Mouse (Mus musculus) bone marrow macrophage, adult 2 months (primary cell): ENCODE data around the gene Gas6. TPM values are rescaled to one million over a fixed set of nuclear protein-coding genes. Genes with fewer than 3 reads are reported as not detected.

ENCODE experiments used
- H3K27ac ChIP-seq: 2 replicates; pipeline ENCODE4 v1.5.1; 2012; ENCODE audit warnings: low read depth, low read length; ENCODE audit not compliant: insufficient read depth
- H3K4me1 ChIP-seq: 2 replicates; pipeline ENCODE4 v1.6.1; 2012; ENCODE audit warnings: low read length; ENCODE audit not compliant: control insufficient read depth, insufficient read depth
- H3K4me3 ChIP-seq: 2 replicates; pipeline ENCODE4 v1.5.1; 2012; ENCODE audit warnings: mild to moderate bottlenecking, low read length, moderate library complexity; ENCODE audit not compliant: insufficient read depth
- CTCF ChIP-seq: IDR thresholded peaks from 2 replicates; pipeline ENCODE4 v1.5.1; 2012; ENCODE audit warnings: low read depth, mild to moderate bottlenecking, low read length, moderate library complexity
- POLR2A ChIP-seq: IDR thresholded peaks from 2 replicates; pipeline ENCODE4 v1.6.1; 2012; ENCODE audit warnings: mild to moderate bottlenecking, low read depth, low read length, borderline replicate concordance
- polyA plus RNA-seq: library from polyadenylated mRNA; stranded (reverse); fragments of >200 nt; gene quantifications from 2 replicates; pipeline ENCODE4 v1.2.4, GENCODE M21; 2012; ENCODE audit not compliant: missing spikeins, insufficient read depth, insufficient read length

Gene Gas6
- polyA plus RNA-seq, 1 experiment, result 319 TPM

GRCm38 (mm10) chr8:13507284-13507937, 13.1 kb upstream of the Gas6 start:
- peaks cover 71% of the 10 kb centered on the region for H3K4me1 ChIP-seq
- no peak overlapping the region for H3K4me3 ChIP-seq
- peak overlapping the region; percentile 17 for H3K27ac ChIP-seq
- TF ChIP-seq POLR2A, result no peak
- no peak for TF ChIP-seq CTCF

GRCm38 (mm10) chr8:13506849-13507248, 12.6 kb upstream of the Gas6 start:
- Histone ChIP-seq H3K27ac (peak overlapping the region; percentile 17), H3K4me1 (peaks cover 72% of the 10 kb centered on the region), H3K4me3 (no peak overlapping the region)
- no peak for TF ChIP-seq POLR2A
- no peak for TF ChIP-seq CTCF

DNA sequence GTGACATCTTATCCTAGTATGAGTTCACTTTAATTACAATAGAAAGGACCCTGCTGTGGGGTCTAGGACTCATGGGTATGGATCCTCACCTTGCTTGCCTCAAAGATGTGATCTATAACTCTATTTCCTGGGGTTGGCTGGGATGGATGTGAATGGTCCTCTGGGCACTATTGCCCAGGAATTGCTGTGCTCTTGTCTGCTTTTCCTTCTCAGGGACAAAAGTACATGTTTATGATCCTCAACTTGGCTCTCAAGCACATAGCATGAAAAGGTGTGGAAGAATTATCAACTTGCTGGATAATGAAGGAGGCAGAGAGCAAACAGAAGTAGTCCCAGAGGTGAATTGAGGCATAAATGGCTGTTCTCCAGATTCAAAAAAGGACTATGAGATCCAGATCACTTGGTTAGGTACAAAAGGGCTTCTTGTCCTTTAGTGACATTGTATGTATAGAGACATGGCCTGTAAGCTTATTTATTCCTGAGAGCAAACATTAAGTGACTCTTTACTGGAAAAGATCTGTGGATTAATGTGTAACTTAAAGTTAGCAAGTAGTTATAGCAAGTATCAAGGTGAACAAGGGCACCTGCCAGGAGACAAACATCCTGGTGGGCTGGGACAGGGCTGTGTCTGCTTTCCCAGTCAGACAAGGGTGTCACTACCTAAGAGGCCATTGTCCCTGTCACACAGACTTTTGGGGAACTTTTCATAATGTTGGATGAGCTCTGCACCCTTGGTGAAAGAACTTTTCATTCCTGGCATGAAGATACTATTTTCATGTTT, 10.8 kb upstream of the Gas6 start:
- TF ChIP-seq CTCF, result no peak
- H3K4me3 ChIP-seq, result no peak overlapping the region
- H3K4me1 ChIP-seq, result peaks cover 75% of the 10 kb centered on the region
- peak overlapping the region; percentile 88 for H3K27ac ChIP-seq

DNA sequence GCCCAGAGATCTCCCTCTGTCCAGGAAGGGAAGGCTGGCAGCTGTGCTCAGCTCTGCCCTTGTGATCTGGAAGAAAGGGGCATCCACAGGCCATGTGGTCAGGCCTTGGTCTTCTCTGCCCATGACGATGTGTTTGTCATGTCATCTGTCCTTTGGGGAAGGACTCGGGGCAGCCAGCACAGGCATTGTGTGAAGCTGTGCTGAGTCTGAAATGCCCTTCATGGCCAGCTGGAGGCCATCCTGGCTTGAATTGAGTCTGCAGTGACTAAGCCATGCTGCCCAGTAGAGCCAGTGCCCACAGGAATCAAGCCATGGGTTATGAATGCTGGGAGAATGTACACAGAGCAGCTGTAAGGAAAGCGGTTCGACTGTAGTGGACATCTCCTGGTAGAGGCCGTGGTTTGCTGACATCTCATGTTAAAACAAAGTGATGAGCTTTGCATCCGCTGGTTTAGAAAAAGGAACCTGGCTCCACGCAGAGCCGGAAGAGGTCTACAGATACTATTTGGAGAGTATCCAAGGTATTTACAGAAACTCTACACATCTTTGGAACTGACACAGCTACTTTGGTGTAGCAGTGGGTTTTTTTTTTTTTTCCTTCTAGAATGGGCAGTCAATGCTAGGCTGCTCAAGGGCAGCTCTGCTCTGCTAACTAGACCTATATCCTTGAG, 9.8 kb upstream of the Gas6 start:
- H3K27ac ChIP-seq, result peak overlapping the region; percentile 99

GRCm38 (mm10) chr8:13501221-13501620, 6.9 kb upstream of the Gas6 start:
- Histone ChIP-seq H3K4me3 (peak overlapping the region; percentile 16; the same call in 1 of the 2 replicates), H3K4me1 (peaks cover 54% of the 10 kb centered on the region), H3K27ac (peak overlapping the region; percentile 97)
- no peak for TF ChIP-seq POLR2A
- TF ChIP-seq CTCF, result no peak

More for the DNA sequence above, 9.8 kb upstream of the Gas6 start:
- TF ChIP-seq POLR2A, result no peak
- no peak for TF ChIP-seq CTCF
- H3K4me3 ChIP-seq, result no peak overlapping the region
- peaks cover 76% of the 10 kb centered on the region for H3K4me1 ChIP-seq

DNA sequence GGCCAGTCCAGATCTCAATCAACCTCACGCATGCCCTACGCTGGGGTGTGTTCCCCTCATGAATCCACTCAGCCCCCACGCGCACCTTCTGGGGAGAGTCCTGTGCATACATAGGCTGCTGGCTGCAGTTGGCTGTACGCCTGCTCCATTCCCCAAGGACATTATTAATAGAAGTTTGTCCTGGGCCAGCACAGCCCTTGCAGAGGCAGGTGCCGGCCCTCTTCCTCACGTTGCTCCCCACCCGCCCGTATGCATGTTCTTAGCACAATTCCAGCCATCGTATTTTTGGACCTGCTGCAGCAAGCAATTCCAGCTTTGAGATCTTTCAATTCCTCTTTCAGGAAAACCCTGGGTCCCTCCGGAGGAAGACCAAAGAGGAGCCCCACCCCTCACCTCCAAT, 1.3 kb downstream of the Gas6 start:
- TF ChIP-seq CTCF, result no peak
- no peak for TF ChIP-seq POLR2A
- Histone ChIP-seq H3K4me3 (peak overlapping the region; percentile 73), H3K27ac (peak overlapping the region; percentile 69), H3K4me1 (peaks cover 34% of the 10 kb centered on the region)

DNA sequence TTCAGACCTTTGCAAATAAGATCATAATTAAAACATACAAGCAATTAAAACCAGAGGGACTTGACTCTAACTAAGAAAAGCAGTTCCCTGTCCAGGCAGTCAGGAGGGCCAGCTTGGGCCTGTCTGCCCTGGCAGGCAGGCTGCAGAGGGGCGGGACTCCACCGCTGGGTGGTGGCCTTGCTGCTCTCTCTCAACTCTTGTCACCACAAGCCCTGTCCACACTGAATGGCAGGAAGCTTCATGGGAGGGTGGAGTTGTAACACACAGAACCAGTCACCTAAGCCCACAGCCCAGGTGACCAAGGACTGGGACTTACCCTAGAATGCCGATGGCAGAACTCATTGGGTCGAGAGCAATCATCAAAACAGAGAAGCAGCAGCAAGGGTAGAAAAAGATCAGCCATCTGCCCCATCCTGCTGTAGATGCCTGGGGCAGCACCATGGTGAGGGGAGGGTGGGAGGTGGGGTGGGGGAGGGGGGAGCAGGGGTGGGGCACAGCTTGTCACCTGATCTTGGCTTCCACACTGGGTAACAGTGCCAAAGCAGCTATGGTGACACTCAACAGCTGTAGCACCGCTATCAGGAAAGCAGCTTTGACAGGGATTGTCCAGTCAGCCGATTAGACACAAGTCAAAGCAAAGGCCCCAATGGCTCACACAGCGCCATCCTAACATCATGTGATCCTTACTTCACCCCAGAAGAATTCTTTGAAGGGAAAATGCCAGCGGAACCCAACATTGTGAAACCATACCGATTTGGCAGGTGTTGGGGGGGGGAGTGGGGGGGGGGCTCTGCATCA, 1.9 kb downstream of the Gas6 start:
- TF ChIP-seq CTCF, result no peak
- TF ChIP-seq POLR2A, result no peak
- peak overlapping the region; percentile 69 for H3K27ac ChIP-seq
- H3K4me3 ChIP-seq, result peak overlapping the region; percentile 73
- H3K4me1 ChIP-seq, result peaks cover 37% of the 10 kb centered on the region

- H3K4me1 ChIP-seq, result peaks cover 39% of the 10 kb centered on the region
- TF ChIP-seq POLR2A, result no peak
- TF ChIP-seq CTCF, result no peak
- peak overlapping the region; percentile 73 for H3K4me3 ChIP-seq
- no peak overlapping the region for H3K27ac ChIP-seq
Measured at GRCm38 (mm10) chr8:13491491-13492010, 2.7 kb downstream of the Gas6 start.
